Mouse (Mus musculus) 416B (cell line): ENCODE measurements around the gene Vmn2r21.
"Not testable (repeated sequence)": the region's sequence is repeated elsewhere in the genome, so short reads cannot be mapped to it uniquely, and the experiment has no call there.

Experiments
- DNase-seq: peaks from one replicate; pipeline ENCODE4 v3.0.0; 2011; ENCODE audit warnings: low read depth

Vmn2r21 gene

GRCm38 (mm10) chr6:123533306-123533705 lies at the start of gene Vmn2r21:
Gene Vmn2r21, minus strand, starts transcription at chr6:123533406.
- DNase-seq: not testable (repeated sequence)

DNA sequence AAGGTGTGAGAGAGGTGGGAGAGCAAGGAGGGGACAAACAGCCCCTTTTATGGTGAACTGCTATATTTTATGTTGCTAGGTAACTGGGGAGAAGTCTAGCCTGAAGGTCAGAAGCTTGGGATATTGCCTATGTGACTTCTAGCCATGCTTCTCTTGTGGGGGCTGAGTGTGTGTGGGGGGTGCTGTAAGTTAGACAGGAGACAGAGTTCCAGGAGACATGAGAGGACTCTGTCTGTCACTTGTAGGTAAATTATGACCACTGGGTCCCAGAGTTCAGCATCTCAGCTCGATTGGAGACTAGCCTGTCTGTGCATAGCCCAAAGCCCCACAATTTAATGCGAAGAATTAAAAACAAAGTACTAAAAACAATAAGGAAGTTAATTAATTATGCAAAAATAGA lies 41.5 kb upstream of the Vmn2r21 start:
- DNase-seq: not testable (repeated sequence)

DNA sequence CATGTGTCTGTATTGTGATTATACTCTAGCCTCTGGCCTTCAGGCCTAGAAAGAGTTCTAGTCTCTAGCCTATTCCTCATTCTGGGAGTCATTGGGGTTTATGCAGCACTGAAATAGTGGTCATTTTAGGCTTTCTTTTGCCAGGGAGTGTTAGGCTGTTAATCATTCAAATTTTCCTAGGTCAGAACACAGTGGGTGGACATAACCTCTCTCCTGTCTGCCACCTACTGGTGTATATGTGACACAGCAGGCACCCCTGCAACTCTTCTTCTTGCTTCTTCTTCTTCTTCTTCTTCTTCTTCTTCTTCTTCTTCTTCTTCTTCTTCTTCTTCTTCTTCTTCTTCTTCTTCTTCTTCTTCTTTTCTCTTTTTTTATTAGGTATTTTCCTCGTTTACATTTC lies 6.5 kb upstream of the Vmn2r21 start:
- DNase-seq: not testable (repeated sequence)

- not testable (repeated sequence) for DNase-seq
These were observed 10.8 kb downstream of the Vmn2r21 start for GRCm38 (mm10) chr6:123522263-123523011.

DNA sequence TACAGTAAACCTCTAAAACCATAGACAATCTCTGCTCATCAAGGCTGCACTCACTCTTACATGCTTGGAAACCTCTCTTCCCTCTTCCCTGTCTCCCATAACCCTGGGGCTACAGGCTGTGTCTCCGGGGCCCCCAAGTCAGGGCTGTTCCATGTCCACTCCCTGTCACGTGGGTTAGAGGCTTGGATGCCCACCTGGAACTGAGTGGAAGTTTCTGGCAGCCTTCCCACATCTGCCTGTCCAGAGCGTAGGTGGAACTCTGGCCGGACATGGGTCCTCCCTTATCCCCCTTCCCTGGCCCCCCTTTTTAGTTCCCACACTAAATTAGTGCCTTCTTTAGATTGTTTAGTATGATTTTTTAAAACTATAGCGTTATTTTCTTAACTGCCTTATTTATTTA lies 60.2 kb downstream of the Vmn2r21 start:
- DNase-seq: not testable (repeated sequence)

DNA sequence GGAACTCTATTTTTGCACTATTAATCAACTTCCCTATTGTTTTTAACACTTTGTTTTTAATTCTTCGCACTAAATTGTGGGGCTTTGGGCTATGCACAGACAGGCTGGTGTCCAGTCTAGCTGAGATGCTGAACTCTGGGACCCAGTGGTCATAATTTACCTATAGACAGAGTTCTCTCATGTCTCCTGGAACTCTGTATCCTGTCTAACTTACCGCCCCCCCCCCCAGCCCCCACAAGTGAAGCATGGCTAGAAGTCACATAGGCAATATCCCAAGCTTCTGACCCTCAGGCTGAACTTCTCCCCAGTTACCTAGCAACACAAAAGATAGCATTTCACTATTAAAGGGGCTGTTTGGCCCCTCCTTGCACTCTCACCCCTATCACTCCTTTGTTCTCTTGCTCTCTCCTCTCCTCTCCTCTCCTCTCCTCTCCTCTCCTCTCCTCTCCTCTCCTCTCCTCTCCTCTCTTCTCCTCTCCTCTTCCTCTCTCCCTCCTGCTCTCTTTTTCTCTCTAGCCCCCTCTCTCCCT lies 60.7 kb downstream of the Vmn2r21 start:
- DNase-seq: not testable (repeated sequence)

DNA sequence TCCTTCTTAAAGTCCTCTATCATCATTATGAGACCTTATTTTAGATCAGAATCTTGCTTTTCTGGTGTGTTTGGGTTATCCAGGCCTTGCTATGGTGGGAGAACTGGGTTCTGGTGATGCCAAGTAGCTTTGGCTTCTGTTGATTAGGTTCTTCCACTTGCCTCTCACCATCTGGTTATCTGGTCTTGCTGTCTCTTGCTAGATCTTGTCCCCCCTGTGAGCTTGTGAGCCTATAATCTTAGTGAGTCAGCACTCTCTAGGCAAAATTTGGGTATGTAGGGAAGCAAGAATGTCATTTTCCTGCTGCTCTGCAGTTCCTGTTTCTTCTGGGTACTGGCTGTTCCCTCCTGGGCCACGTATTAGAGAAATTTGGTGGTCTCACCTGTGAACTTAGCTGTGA lies 64.6 kb downstream of the Vmn2r21 start:
- DNase-seq: not testable (repeated sequence)
